Mouse (Mus musculus): Measurements from ENCODE around the gene Gapvd1.
A peak's percentile ranks its signal among the peaks of the same experiment; 100 is the strongest.
"Not testable (repeated sequence)": the region's sequence is repeated elsewhere in the genome, so short reads cannot be mapped to it uniquely, and the experiment has no call there.

Gapvd1 gene

DNA sequence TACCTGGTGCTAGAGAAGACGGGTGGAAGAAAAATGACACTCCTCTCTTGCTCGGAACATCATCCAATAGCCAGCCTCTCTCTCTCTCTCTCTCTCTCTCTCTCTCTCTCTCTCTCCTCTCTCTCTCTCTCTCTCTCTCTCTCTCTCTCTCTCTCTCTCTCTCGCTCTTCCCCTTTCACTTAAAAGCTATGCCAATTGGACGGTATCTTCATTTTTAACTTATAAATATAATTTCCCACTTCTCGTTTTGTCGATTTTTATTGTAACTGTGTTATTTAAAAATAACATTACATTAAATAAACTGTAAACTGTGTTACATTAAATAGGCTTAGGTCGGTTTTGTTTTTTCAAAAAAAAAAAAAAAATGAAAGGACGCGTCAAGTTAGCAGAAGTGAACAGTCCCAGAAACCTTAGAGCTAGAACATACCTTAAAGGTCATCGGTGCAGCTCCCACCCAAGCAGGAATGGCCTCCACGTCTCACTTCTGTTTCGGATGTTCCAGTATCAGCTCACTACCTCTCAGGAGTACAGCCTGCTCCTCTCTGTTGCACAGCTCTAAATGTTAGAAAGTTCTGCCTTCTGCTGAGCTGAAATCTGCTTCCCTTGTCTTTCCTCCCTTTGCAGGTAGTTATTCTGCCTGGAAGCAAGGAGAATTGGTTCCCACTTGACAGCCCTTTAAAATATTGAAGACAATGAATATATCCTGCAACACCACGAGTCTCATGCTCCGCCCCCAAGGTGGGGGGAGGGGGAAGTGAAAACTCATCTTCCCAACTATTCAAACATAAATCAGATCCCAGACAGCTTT is at the start of gene Gapvd1:
Gapvd1 (minus strand) TSS at position 682 of the 808 bp plus-strand sequence.
- DNase-seq (ENCODE audit: low spot score in 2 of 2) = peak in 1 of 2 experiments; percentile 17

DNA sequence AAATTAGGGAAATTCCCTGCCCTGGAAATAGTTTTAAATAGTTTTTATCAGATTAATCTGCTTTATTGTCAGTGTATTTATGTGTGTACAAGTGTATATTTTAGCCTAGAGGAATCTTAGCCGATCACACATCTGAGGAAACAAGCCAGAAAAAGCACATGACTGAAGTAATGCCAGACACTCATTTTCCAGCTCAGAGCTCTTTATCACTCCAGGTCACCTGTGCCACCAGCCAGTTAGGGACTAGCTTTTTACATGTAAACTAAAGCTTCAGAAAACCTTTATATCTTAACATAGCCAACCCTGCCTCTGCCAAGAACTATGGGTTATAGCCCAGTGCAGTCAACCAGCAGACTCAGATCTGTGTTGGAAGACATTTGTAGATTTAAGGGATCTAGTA is 49.8 kb upstream of the Gapvd1 start:
- peak in 1 of 2 experiments; percentile 22 for DNase-seq (ENCODE audit: low spot score in 2 of 2)

DNA sequence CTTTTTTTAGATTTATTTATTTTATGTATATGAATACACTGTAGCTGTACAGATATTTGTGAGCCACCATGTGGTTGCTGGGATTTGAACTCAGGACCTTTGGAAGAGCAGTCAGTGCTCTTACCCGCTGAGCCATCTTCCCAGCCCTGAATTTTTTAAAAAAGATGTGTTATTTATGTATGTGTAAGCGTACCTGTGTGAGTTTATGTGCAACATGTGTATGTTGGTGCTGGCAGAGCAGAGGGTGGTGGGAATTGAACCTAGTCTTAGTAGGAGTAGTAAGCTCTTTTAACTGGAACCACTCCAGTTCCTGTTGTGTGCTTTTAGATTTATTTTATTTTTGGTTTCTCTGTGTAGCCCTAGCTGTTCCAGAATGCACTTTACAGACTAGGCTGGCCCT is 49.1 kb upstream of the Gapvd1 start:
- DNase-seq (ENCODE audit: low spot score in 2 of 2) = no peak

DNA sequence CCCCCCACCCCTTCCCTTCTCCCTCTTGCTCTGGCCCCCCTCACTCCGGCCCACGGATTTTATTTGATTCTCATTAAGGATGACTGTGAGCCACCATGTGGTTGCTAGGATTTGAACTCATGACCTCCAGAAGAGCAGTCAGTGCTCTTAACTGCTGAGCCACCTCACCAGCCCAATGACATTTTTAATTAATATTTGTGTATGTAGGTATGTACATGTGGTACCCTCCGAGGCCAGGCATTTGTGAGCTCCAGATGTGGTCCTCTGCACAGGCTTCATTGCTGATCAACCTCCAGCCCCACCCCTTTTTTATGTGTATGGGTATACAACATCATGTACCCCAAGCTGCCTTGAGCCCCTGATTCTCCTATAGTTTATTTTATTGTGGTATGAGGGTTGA is 48.7 kb upstream of the Gapvd1 start:
- no peak for DNase-seq (ENCODE audit: low spot score in 2 of 2)

DNA sequence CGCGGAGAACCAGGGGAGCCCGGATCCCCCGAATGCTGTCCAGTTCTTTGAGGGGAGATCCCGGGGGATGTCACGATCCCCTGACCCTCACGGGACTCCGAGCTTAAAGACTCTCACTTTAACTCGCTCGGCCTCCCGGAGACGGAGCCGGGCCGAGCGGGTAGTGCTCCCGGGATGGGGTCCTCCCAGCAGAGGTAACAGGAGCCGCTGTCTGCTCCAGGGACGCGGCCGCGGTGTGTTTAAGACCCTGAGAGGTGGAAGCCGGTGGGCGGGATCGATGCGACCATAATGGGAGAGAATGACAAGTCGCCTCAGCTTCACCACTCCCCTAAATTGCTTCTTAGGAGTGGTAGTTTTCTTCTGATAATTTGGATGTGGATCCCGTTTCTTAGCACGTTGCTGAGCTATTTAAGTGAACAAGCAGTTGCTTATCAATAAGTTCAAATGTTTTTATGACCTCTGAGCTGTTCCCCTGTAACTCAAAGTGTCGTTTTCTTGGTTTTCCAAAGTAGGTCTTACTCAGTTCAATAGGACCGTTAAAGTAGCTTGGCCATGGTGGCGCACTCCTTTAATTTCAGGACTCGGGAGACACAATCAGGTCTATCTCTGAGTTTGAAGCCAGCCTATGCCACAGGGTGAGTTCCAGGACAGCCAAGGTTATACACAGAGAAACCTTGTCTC is 47.7 kb upstream of the Gapvd1 start:
- peak in 1 of 2 experiments; percentile 37 for DNase-seq (ENCODE audit: low spot score in 2 of 2)

DNA sequence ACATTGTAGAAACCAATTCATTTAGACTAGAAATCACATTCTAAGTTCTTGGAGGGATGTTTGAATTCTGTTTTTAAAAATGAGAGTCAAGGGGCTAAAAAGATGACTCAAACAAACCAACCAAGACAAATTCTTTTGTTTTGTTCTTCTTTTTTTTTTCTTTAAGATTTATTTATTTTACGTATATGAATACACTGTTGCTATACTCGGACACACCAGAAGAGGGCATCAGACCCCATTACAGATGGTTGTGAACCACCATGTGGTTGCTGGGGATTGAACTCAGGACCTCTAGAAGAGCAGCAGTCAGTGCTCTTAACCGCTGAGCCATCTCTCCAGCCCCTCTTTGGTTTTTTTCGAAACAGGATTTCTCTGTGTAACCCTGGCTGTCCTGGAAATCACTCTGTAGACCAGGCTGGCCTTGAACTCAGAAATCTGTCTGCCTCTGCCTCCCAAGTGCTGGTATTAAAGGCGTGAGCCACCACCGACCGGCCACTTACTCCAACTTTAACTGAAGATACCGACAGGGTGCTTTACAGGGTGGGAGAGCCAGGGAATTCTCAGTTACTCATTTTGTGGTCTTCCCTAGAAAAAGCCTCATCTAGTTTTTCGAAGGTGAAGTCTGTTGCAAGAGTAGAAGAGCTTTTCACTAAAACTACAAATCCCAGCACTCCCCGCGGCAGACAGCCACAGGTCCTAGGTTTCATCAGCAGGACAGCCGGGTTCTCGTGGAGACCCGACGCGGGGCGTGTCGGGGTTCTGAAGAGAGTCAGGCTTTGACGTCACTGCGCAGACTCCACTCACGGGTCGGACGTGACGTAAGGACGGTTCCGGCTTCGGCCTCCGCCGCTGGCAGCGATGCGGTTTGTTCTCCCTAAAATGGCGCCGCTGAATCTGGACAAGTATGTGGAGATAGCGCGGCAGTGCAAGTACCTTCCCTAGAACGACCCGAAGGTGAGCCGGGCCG is 46.8 kb upstream of the Gapvd1 start:
- peak; percentile 97 to 98 for DNase-seq (ENCODE audit: low spot score in 2 of 2)

DNA sequence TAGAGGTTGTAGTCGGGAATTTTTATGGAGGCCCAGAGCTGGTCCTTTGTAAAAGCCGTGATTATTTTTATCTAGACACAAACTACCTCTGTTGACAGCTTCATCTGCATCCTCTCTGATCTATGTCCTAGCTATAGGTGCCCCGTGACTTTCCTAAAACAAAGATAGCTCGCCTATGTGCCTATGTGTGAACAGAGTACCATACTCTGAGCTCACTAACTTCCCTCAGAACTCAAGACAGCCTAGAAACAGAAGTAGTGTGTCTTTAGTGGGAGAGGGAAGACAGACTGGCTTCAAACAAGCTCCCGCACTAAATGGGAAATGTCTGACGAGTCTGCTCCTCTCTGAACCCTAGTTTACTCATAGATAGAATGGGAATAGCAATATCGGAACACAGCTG is 45.3 kb upstream of the Gapvd1 start:
- no peak for DNase-seq (ENCODE audit: low spot score in 2 of 2)

DNA sequence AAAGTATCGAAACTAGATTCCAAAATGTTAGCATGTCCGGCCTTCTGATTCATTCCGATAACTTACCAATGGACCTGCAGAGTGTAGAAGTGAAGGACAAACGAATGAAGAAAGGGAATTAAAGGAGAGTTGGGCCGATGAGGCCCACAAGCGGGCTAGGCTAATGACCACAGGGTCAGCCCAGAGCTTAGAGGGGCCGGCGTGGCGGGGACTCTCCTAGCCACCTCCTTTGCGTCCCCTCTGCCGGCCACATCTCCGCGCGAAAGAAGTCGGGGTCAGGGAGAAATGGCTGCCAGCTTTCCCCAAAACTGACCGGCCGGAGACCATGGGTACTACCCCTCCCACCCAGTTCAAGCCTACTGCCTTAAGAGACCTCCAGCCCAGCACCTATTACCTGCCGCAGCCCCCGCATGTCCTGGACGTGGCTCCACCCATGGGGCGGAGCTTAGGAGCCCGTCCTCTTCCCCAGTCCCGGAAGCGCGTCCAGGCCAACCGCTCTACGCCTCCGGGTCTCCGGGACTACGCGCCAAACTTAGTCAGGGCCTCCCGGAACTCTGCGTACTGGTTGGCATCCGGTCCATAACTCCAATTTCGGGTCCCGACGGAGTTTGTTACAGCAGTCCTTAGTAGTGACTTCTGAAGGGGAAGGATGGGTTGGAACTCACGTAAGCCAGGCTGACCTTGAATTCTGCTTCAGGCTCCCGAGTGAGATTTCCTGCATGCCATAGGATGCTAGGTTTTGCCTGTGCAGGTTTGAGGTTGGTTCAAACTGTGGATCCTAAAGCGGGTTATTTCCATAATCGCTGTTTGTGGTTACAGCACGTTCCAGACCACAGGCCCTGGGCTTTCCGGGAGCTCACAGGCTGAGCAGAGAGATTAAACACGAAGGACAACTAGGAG is 44.6 kb upstream of the Gapvd1 start, which contains the start of gene Rabepk:
Rabepk (minus strand) TSS at position 556 of the 900 bp plus-strand sequence.
- DNase-seq (ENCODE audit: low spot score in 2 of 2) = peak; percentile 85 to 88

DNA sequence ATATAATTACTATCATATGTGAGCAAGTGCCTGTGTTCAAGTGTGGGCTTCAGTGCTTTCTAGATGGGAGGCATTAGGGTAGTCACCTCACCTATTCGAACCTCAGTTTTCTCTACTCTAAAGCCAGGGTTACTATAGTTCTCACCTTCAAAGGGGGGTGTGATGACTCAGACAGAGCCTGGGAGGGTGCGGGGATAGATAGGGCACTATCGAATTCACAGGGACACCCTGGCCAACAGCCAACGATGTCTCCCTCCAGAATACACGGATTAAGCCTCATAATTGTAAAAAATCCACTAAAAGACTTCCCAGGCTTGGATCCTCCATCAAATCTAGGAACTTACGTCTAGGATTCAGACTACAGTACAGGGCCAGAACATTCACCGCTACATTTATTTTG is 40.4 kb upstream of the Gapvd1 start:
- DNase-seq (ENCODE audit: low spot score in 2 of 2) = no peak

DNA sequence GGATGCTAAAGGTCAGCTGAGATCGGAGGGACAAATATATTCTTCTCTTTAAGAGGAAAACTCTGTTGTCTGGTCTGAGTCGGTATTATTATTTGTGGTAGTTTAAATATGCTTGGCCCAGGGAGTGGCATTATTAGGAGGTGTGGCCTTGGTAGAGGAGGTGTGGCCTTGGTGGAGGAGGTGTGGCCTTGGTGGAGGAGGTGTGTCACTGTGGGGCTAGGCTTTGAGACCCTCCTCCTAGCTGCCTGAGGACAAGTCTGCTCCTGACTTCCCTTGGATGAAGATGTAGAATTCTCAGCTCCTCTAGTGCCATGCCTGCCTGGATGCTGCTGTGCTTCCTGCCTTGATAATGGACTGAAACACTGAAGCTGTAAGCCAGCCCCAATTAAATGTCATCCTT is 39.5 kb upstream of the Gapvd1 start:
- DNase-seq (ENCODE audit: low spot score in 2 of 2) = no peak

DNA sequence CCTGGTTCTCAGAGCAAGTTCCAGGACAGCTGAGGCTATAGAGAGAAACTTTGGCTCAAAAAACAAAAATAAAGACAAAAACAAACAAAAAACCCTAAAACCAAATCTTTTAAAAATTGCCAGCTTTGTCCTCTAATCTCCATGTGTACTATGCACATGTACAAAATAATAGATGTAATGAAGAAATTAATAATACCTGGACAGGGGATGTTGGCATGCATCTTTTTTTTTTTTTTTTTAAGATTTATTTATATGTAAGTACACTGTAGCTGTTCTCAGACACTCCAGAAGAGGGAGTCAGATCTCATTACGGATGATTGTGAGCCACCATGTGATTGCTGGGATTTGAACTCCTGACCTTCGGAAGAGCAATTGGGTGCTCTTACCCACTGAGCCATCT is 37.5 kb upstream of the Gapvd1 start:
- not testable (repeated sequence) for DNase-seq (ENCODE audit: low spot score in 2 of 2)

DNA sequence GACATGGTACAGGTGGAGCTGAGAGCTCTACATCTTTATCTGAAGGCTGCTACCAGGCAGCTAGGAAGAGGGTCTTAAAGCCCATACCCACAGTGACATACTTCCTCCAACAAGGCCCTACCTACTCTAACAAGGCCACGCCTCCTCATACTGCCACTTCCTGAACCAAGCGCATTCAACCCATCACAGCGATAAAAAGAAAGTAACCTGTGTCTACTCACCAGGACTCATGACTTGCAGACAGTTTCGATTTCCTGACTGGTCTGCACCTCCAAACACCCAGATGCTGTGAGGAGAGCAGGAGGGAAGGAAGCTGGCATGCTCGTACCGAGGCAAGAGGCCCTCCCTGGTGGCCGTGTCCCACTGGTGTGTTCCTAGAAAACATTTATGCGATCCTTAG is 35.2 kb upstream of the Gapvd1 start:
- DNase-seq (ENCODE audit: low spot score in 2 of 2) = no peak

DNA sequence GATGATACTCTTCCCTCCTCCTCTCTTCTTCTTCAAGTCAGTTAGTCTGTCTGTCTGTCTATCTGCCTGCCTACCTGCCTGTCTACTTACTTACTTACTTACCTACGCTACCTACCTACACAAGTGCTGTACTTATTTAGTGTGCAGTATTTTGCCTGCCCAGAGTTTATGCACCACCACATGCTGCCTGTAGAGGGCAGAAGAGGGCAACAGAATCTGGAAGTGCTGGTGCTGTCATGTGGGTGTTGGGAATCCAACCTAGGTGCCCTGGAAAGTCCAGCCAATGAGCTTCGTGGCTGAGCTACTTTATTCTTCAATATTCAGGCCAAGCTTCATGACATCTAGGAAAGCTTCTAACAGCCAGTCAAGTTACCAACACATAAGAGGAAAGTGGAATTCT is 29.1 kb upstream of the Gapvd1 start:
- peak in 1 of 2 experiments; percentile 31 for DNase-seq (ENCODE audit: low spot score in 2 of 2)

DNA sequence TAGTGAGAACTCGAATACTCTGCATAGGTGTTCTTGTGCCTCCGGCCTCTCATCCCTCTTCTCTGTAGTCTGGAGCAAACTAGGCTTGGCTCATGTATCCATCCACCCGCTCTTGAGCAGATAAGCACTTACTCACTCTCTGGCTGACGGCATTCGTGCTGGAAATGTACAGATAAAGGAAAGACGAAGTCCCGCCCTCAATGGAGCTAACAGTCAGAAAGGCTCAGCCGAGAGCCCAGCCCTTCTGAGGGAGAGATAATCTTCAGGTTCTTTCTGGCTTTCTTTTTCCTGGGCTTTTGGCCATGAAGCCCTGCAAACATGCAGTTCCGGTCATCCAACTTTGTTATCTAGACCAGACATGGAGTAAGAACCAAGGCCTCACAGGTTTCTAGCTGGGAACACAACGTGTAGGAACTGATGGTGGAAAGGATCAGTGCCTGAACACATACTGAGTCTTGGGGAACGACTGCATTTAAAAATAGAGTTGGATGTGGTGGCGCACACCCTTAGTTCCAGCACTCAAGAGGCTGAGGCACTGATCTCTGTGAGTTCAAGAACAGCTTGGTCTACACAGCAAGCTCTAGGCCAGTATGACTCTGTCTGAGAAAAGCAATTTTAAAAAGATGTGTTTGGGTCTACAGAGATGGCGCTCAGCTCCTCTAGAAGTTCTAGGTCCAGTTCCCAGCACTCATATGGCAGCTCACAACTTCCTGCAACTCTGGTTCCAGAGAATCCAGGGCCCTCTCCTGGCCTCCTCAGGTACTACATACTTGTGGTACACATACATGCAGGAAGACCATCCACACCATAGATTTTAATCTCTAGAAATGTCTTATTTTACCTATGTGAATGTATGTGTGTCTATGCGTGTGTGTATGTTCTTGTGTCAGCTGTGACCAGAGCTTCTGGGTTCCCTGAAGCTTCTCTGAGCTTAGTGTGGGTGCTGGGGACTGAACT is 28.3 kb upstream of the Gapvd1 start:
- DNase-seq (ENCODE audit: low spot score in 2 of 2) = no peak

DNA sequence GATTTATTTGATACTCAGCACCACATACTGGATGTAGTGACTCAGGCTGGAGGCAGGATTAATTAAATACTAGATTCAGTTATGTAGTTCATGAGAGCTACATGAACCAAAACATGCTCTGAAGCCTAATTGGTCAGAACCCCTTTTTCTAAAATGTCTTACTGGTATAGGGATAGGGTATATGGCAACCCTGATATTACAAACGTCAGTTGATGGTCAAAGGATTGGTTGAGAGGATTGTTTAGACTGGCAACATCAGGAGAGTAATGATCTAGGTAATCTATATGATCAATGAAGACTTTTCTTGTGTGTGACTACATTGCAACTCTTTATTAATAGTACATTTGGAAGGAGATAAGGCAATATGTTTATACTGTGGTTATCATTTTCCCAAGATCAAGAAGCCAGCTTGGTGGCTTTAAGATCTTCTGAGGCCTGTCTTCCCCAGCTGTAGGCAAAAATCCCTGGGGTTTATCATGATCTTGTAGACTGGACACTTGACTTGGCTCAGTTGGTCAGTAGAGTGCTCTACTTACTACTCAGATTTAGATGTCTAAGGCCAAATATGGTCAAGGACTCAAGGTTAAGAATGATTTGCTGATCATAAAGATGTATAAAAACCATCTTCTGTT is 22.3 kb upstream of the Gapvd1 start:
- no peak for DNase-seq (ENCODE audit: low spot score in 2 of 2)

DNA sequence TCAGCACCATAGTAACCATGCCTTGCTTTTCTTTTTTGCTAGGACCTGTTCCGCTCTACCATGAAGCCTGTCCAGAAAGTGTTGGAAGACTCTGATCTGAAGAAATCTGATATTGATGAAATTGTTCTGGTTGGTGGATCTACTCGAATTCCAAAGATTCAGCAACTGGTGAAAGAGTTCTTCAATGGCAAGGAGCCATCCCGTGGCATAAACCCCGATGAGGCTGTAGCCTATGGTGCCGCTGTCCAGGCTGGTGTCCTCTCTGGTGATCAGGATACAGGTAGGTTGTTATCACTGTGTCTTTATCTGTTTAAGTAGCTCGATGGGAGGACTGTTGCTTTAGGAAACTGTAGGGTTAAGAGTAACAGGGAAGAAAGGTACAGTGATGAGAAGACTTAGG is 19.5 kb upstream of the Gapvd1 start:
- DNase-seq (ENCODE audit: low spot score in 2 of 2) = no peak

DNA sequence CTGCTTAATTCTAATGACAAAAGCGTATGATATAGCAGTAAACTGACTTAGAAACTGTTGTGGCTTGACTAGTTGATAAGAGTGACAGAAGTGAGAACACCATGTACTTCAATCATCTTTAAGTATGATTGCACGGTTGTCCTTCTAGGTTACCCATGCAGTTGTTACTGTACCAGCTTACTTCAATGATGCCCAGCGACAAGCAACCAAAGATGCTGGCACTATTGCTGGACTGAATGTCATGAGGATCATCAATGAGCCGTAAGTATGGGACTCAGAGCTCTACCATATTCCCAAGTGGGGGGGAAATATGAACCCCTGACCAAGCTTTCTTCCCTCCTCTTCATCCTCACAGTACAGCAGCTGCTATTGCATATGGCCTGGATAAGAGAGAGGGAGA is 18.6 kb upstream of the Gapvd1 start:
- no peak for DNase-seq (ENCODE audit: low spot score in 2 of 2)

DNA sequence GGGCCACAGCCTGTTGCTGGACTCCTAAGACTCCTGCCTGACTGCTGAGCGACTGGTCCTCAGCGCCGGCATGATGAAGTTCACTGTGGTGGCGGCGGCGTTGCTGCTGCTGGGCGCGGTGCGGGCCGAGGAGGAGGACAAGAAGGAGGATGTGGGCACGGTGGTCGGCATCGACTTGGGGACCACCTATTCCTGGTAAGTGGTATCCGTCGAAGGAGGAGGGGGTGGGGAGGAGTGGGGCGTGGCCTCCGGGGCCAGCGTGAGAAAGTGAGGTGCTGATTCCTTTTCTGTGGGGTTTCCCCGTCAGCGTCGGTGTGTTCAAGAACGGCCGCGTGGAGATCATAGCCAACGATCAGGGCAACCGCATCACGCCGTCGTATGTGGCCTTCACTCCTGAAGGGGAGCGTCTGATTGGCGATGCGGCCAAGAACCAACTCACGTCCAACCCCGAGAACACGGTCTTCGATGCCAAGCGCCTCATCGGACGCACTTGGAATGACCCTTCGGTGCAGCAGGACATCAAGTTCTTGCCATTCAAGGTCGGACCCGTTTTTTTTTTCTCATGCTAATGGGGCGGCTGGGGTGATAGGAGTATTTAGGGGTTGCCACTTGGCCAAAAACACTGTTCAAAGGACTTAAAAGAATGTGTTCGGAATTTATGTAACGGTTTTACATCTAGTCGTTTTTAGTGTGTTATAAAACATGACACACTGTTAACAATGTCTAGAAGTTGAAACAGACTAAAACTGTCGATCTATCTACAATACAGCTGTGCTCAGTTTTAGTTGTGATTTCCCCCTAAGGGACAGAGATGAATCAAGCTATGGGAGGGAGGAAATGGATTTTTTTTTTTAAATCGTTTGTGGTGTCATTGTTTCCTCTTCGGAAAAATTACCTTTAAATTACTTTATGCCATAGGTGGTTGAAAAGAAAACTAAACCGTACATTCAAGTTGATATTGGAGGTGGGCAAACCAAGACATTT is 17.5 kb upstream of the Gapvd1 start:
- DNase-seq (ENCODE audit: low spot score in 2 of 2) = no peak
